Mouse (Mus musculus): ENCODE measurements around the gene Ddx41.

GRCm38 (mm10) chr13:55506697-55507096 is 29.8 kb downstream of the Ddx41 start:
- TF ChIP-seq CTCF (IDR thresholded peaks at IDR 0.05; ENCODE audit: low read depth) (no peak), EP300 (IDR thresholded peaks at IDR 0.05; ENCODE audit: low read depth) (no peak)

Measured in heart, postnatal 0 days (tissue).